In genomic region chr12:73241960-73242359, GRCm38 (mm10) we compare ENCODE assay signal across 10 mouse cellular contexts. TPM values are rescaled to one million over a fixed set of nuclear protein-coding genes. Genes with fewer than 3 reads are reported as not detected.
DNase-seq lines count a peak whose midpoint lies in the region; ATAC-seq lines count a peak whose summit lies in the region.
"Had no signal": no experiment of that assay in that cellular context is flagged by ENCODE, and none has a peak within 500 bp of the region (broad histone marks: within the 10 kb centered on the region; RNA-seq: fewer than 3 reads in every experiment).

No protein-coding gene starts in this region.

- no peaks in the 10 kb centered on the region for H3K36me3 ChIP-seq in intestine, embryonic 14.5 days (ENCODE audit: control insufficient read depth, insufficient read depth, low read length)
- H3K36me3 ChIP-seq in intestine, embryonic 15.5 days, result no peaks in the 10 kb centered on the region
- no peaks in the 10 kb centered on the region for H3K36me3 ChIP-seq in midbrain, embryonic 15.5 days (replicated peaks)
- H3K36me3 ChIP-seq in liver, embryonic 11.5 days (ENCODE audit: control insufficient read depth, insufficient read depth, low read length), result no peaks in the 10 kb centered on the region
- H3K36me3 ChIP-seq: liver, embryonic 15.5 days had no signal

- no peak overlapping the region for H3K4me3 ChIP-seq in intestine, embryonic 14.5 days (ENCODE audit: low read depth, low read length)
- no peak overlapping the region for H3K4me3 ChIP-seq in intestine, embryonic 15.5 days (replicated peaks)
- H3K4me3 ChIP-seq in midbrain, embryonic 15.5 days, result no peak overlapping the region
- no peak overlapping the region for H3K4me3 ChIP-seq in liver, embryonic 11.5 days (ENCODE audit: low read depth, low read length)
- H3K4me3 ChIP-seq: liver, embryonic 15.5 days had no signal

- H3K9me3 ChIP-seq in intestine, embryonic 14.5 days (ENCODE audit: control insufficient read depth, low read length), result no peaks in the 10 kb centered on the region
- no peaks in the 10 kb centered on the region for H3K9me3 ChIP-seq in intestine, embryonic 15.5 days
- no peaks in the 10 kb centered on the region for H3K9me3 ChIP-seq in midbrain, embryonic 15.5 days
- H3K9me3 ChIP-seq in liver, embryonic 11.5 days (ENCODE audit: control insufficient read depth, low read length), result no peaks in the 10 kb centered on the region
- H3K9me3 ChIP-seq: liver, embryonic 15.5 days had no signal

- ATAC-seq in intestine, embryonic 14.5 days (replicated peaks; ENCODE audit: low FRiP score, low TSS enrichment, low read depth), result no peak; the same call in 1 of the 2 replicates
- no peak for ATAC-seq in intestine, embryonic 15.5 days
- ATAC-seq in midbrain, embryonic 15.5 days (replicated peaks), result peak; percentile 62
- no peak for ATAC-seq in liver, embryonic 11.5 days (replicated peaks; ENCODE audit: low FRiP score)

- 50% methylated on average over 10 of the region's 10 CpGs for WGBS in intestine, embryonic 14.5 days
- WGBS in intestine, embryonic 15.5 days, result 52% methylated on average over 10 of the region's 10 CpGs
- 46% methylated on average over 10 of the region's 10 CpGs for WGBS in midbrain, embryonic 15.5 days
- 88% methylated on average over 10 of the region's 10 CpGs for WGBS in liver, embryonic 11.5 days

- H3K4me2 ChIP-seq in intestine, embryonic 14.5 days (ENCODE audit: low read length), result no peak overlapping the region
- no peak overlapping the region for H3K4me2 ChIP-seq in intestine, embryonic 15.5 days (replicated peaks)
- no peak overlapping the region for H3K4me2 ChIP-seq in midbrain, embryonic 15.5 days
- H3K4me2 ChIP-seq in liver, embryonic 11.5 days, result no peak overlapping the region
- H3K4me2 ChIP-seq: liver, embryonic 15.5 days had no signal

- H3K9ac ChIP-seq in intestine, embryonic 14.5 days (ENCODE audit: low read length), result no peak overlapping the region
- no peak overlapping the region for H3K9ac ChIP-seq in intestine, embryonic 15.5 days
- H3K9ac ChIP-seq in midbrain, embryonic 15.5 days, result no peak overlapping the region
- no peak overlapping the region for H3K9ac ChIP-seq in liver, embryonic 11.5 days (ENCODE audit: low read depth, low read length)
- H3K9ac ChIP-seq: liver, embryonic 15.5 days had no signal

- no peaks in the 10 kb centered on the region for H3K27me3 ChIP-seq in intestine, embryonic 14.5 days (replicated peaks; ENCODE audit: control insufficient read depth, insufficient read depth, low read length)
- H3K27me3 ChIP-seq in intestine, embryonic 15.5 days (replicated peaks), result no peaks in the 10 kb centered on the region
- no peaks in the 10 kb centered on the region for H3K27me3 ChIP-seq in midbrain, embryonic 15.5 days (replicated peaks)
- no peaks in the 10 kb centered on the region for H3K27me3 ChIP-seq in liver, embryonic 11.5 days (replicated peaks; ENCODE audit: control insufficient read depth, insufficient read depth, low read length)
- H3K27me3 ChIP-seq: CH12.LX; liver, embryonic 15.5 days had no signal

- 0 out of 2 replicates have a peak, but pooled peaks cover 4% of the 10 kb centered on the region for H3K4me1 ChIP-seq in intestine, embryonic 14.5 days (replicated peaks; ENCODE audit: control insufficient read depth, insufficient read depth, low read length)
- H3K4me1 ChIP-seq in intestine, embryonic 15.5 days (replicated peaks), result 0 out of 2 replicates have a peak, but pooled peaks cover 4% of the 10 kb centered on the region
- no peaks in the 10 kb centered on the region for H3K4me1 ChIP-seq in midbrain, embryonic 15.5 days
- no peaks in the 10 kb centered on the region for H3K4me1 ChIP-seq in liver, embryonic 11.5 days (replicated peaks; ENCODE audit: control insufficient read depth, insufficient read depth, low read length)
- H3K4me1 ChIP-seq: liver, embryonic 15.5 days had no signal

- DNase-seq in intestine, embryonic 14.5 days (ENCODE audit: low spot score), result peak; percentile 53
- DNase-seq in frontal cortex, postnatal 10 days (ENCODE audit: low spot score in 2 of 2), result peak; percentile 29 to 45
- DNase-seq in layer of hippocampus, postnatal 36 days, result peak; percentile 33 to 56
- DNase-seq in adrenal gland, postnatal 14 days, result no peak
- no peak for DNase-seq in kidney, postnatal 14 days
- no peak for DNase-seq in liver, embryonic 11.5 days (ENCODE audit: low spot score)

- H3K27ac ChIP-seq in intestine, embryonic 14.5 days (ENCODE audit: low read depth), result no peak overlapping the region
- H3K27ac ChIP-seq in intestine, embryonic 15.5 days, result no peak overlapping the region
- H3K27ac ChIP-seq in midbrain, embryonic 15.5 days, result no peak overlapping the region
- no peak overlapping the region for H3K27ac ChIP-seq in liver, embryonic 11.5 days (ENCODE audit: low read depth, low read length)
- H3K27ac ChIP-seq: liver, embryonic 15.5 days had no signal

RNA-seq across cellular contexts. Expression of gene Trmt5, which starts 44.5 kb away (rescaled TPM):
- polyA plus RNA-seq in intestine, embryonic 14.5 days (2014; fragmentation: Nextera tagmentation; extraction: Ambion mirVana), result 18.1 and 19.9 TPM in 2 replicates
- polyA plus RNA-seq in intestine, embryonic 15.5 days (2015; fragmentation: Nextera tagmentation; extraction: Ambion mirVana), result 16.5 and 16.6 TPM in 2 replicates
- 10 to 100 TPM in 1 of 2 experiments, 1 to 10 TPM in 1; 9.8 to 11.0 TPM for total RNA-seq in layer of hippocampus, postnatal 36 days (2021)
- polyA plus RNA-seq in midbrain, embryonic 15.5 days (2015; fragmentation: Nextera tagmentation; extraction: Ambion mirVana), result 14.8 and 16.6 TPM in 2 replicates
- 16.5 and 17.5 TPM in 2 replicates for total RNA-seq in adrenal gland, postnatal 14 days (2021)
- 21.6 and 23.8 TPM in 2 replicates for polyA plus RNA-seq in liver, embryonic 11.5 days (2014; fragmentation: Nextera tagmentation; extraction: Ambion mirVana)

RNA-seq across cellular contexts. Expression of gene Slc38a6, which starts 44.6 kb away (rescaled TPM):
- 9.6 and 10.6 TPM in 2 replicates for polyA plus RNA-seq in intestine, embryonic 14.5 days (2014; fragmentation: Nextera tagmentation; extraction: Ambion mirVana)
- 7.0 and 7.3 TPM in 2 replicates for polyA plus RNA-seq in intestine, embryonic 15.5 days (2015; fragmentation: Nextera tagmentation; extraction: Ambion mirVana)
- total RNA-seq in layer of hippocampus, postnatal 36 days (2021), result 10 to 100 TPM; 13.8 to 16.8 TPM
- polyA plus RNA-seq in midbrain, embryonic 15.5 days (2015; fragmentation: Nextera tagmentation; extraction: Ambion mirVana), result 9.8 and 11.0 TPM in 2 replicates
- 8.3 and 8.9 TPM in 2 replicates for total RNA-seq in adrenal gland, postnatal 14 days (2021)
- polyA plus RNA-seq in liver, embryonic 11.5 days (2014; fragmentation: Nextera tagmentation; extraction: Ambion mirVana), result 5.5 and 6.4 TPM in 2 replicates

Comparison
In these comparisons a context has a peak if more than half of its experiments do, and no peak if none do; other contexts are left out.
1. DNase-seq: peak in intestine, embryonic 14.5 days (single experiment), frontal cortex, postnatal 10 days (2 of 2) and layer of hippocampus, postnatal 36 days (2 of 2); none in adrenal gland, postnatal 14 days (single experiment), kidney, postnatal 14 days (single experiment) and liver, embryonic 11.5 days (single experiment).